Mouse (Mus musculus) gastrocnemius, postnatal 4 days (tissue): ENCODE measurements around the gene Cramp1l. TPM values are rescaled to one million over a fixed set of nuclear protein-coding genes. Genes with fewer than 3 reads are reported as not detected.

Source experiments
- DNase-seq, 2 experiments: peaks; one replicate each; pipeline ENCODE4 v3.0.0; 2021 to 2022; ENCODE audit warnings: low spot score in 2 of 2, mixed read lengths in 2 of 2
- long read RNA-seq, 2 experiments: library from polyadenylated mRNA; stranded (forward); transcript quantifications; one replicate each; pipeline ENCODE4 v2.0.0; 2021
- total RNA-seq, 2 experiments: library from RNA; stranded (reverse); gene quantifications; 2 replicates each; pipeline ENCODE4 v1.2.3; 2021

The Cramp1l gene
- total RNA-seq: 10 to 100 TPM; 13.9 to 14.9 TPM
- long read RNA-seq, experiment 1, partial matches to known transcripts: 1 of 1 reads
- long read RNA-seq, experiment 1, other reads (novel, unspliced or antisense): 0 of 1 reads
- long read RNA-seq, experiment 2, partial matches to known transcripts: 1 of 4 reads
- long read RNA-seq, experiment 2, other reads (novel, unspliced or antisense): 3 of 4 reads

GRCm38 (mm10) chr17:25015655-25016291 lies at the start of gene Cramp1l, which contains the start of gene Ift140:
Gene Cramp1l (minus strand): TSS chr17:25015788.
Gene Ift140 (plus strand): TSS chr17:25016085.
- DNase-seq: peak; percentile 95 to 99

DNA sequence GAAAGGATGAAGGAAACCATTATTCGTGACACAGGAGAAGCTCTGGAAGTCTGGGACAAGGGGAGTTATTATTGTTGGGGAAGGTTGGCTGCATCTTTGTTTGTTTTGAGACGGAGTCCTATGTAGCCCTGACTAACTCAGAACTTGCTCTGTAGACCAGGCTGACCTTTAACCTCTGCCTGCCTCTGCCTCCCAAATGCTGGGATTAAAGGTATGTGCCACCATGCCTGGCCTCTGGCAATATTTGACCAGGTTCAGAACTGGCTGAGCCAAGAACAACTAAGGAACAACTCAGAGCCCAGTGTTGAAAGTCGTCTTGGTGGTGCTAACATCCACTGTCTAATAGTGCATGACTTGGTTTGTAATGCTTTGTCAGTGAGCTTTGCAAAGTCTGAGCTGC lies 49.6 kb upstream of the Cramp1l start:
- DNase-seq: no peak

- peak in 1 of 2 experiments; percentile 56 for DNase-seq
Measured at GRCm38 (mm10) chr17:25064351-25064750, 48.8 kb upstream of the Cramp1l start.

DNA sequence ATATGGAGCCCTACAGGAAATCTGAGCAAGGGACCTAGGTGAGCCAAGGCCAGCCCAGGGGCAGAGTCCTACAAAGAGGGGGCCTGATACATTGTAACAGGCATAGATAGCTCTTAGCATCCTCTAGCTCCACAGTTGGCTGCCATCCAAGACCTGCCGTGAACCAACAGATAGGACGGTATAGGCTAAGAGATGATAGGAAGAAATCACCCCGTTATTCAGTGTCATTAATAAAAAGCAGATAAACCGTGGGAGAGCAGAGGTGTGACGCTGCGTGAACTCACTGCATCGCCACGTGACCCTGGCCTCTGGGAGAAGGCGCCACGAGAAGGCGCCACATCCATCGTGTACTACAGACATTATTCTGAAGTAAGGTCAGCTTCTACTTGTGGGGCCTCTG lies 48.3 kb upstream of the Cramp1l start:
- DNase-seq: no peak

- no peak for DNase-seq
Measured at GRCm38 (mm10) chr17:25063261-25063660, 47.7 kb upstream of the Cramp1l start.

DNA sequence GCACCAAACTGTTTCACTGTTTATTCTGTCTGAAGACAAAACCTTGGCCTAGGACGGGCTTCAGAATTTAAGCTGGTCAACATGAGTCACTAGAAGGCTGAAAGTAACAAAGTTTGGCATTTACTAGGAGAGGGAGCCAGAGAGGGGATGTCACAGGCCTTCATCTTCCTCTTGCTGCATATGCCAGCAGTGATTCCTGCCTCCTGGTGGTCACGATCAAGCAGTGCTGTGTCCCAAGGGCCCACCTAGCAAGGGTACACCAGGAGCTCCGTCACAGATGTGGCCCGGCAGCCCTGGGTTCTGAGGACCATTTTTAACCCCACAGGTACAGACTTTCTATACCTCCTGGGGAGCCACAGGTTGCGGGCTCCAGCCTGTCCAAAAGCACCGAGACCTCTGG lies 41.5 kb upstream of the Cramp1l start:
- no peak for DNase-seq

GRCm38 (mm10) chr17:25053274-25053673 lies 37.7 kb upstream of the Cramp1l start:
- DNase-seq: no peak

- no peak for DNase-seq
Measured at GRCm38 (mm10) chr17:25047143-25047542, 31.6 kb upstream of the Cramp1l start.

DNA sequence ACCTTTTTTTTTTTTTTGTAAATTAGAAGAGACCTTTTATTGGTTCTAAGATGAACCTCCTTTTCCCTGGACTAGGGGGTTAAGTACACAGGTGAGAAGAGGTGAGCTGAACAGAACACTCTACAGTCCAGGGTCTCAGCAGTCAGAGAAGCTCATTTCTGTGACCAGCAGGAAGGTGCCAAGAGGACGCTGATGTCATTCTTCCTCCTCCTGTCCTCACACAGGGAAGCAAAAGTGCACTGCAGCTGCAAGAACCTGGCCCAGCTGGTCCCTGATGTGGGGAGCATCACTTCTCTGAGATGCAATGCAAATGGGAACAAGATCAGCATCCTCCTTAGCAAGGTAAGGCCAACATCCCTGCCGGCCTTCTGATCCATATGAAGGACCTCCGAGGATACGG lies 29.7 kb upstream of the Cramp1l start:
- DNase-seq: no peak

GRCm38 (mm10) chr17:25044879-25045278 lies 29.3 kb upstream of the Cramp1l start:
- DNase-seq: no peak

DNA sequence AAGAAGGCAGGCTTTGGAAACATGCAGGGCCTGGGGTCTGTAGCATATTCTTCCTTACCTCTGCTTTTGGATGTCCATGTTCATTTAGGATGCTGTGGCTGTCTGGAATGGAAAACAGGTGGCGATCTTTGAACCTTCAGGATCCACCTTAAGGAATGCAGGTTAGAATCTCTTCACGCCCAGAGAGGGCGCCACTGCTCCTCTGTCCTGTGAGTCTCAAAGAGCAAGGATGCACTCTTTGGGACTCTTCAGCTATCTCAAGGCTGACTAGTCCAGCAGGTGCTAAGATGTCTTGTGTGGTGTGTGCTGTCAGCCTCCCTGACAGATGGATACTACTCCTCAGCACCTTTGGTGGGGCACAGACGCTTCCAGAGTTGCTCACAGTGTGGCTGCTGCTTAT lies 20.6 kb upstream of the Cramp1l start:
- DNase-seq: no peak

DNA sequence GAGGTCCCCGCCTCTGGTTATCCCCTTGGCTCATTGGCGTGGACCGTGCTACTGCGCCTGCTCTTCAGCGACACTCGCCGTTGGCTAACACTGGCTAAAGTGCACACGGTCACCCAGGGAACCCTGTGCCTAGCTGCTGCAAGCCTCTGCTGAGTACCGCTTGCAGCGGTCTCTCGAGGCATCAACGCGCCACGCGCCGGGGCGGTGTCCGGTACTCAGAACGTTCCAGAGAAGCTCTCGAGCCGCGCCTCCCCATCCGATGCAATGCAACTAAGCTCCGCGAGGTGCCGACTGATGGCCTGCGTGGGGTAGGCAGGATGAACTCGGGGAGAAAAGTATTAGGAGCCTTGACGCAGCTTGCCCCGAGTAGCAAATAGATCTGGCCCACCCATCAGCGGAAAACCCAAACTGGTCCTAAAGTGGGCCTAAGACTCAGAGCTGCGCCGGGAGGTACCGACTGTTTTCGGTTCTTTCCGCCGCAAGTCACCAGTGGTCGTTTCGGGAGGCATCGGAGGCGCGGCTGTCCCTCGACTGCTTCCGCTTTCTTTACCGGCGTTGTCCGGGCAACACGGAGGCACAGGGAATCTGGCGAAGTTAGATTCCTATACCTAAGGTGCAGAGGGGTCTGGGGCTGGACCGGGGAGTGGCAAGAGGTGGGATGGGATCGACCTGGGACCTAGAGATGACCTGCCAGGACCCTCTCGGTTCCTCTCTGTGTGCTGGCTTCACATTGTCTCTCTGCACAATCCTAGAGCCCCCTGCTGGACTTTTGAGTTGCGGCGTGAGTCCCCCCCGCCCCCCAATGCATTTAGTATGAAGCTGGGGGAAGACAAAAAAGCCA lies 924 bp upstream of the Cramp1l start:
- DNase-seq: peak; percentile 59 to 77

DNA sequence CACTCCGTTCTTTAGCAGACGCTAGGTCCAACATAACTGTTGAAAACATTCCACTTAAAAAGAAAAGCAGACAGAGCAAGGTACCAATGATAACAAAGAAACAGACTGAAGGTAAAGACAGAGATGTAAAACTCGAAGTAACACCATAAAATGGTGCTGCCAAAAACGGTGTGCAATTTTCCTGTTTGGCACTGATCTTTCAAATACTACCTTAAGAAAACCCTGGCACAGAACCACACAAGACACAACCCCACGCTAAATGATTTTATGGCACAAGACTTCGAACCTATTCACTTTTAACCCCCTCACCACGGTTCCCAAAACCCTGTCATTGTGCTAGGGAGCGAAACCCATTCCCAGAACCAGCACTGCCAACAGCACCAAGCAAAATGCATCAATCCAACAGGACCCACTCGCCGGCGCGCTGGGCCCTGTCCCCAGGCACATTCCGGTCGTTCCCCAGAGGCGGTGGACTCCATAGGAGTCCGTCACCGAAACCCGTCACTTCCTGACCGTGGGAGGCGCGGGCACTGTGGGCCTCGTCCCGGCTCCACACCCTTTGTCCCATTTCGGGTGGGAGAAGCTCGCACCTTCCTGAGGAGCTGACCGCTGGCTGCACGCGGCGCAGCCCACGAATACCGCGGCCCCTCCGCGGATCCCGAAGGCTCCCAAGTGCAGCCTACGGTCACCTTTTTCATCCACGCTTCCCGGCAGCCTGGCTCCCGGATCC lies 582 bp downstream of the Cramp1l start:
- peak; percentile 22 to 59 for DNase-seq

GRCm38 (mm10) chr17:25013606-25014501 lies 1.7 kb downstream of the Cramp1l start:
- DNase-seq: peak; percentile 34 to 37

DNA sequence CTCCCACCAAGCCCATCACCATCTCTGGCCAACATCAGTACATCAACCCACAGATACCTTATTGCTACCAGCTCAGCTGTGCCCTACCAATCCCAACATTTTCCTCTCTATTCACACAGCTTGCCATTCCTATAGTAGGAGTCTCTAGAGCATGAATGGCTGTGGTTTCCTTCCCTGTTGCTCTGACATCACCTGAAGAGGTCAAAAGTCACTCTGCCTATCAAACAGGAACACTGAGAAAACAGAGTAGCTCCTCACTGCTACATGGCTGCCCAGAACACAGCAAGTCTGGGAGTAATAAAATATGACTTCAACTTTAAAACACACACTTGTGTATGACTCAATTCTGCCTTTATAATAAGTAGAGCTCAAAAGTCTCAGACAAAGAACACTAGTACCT lies 8.1 kb downstream of the Cramp1l start:
- no peak for DNase-seq

DNA sequence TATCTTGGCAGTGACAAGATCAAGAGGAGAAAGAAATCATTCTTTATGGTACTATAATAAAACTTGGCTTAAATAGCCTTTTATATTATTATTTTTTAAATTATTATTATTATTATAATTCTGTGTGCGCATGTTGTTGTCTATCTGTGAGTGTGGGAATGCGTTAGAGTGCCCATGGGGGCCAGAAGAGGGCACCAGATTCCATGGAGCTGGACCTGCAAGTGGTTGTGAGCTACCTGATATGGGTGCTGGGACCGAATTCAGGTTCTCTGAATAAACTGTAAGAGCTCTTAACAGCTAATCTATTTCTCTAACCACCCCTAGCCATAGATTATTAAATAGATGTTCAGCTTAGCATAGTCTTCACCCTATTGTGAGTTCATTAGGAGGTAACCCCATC lies 10.5 kb downstream of the Cramp1l start:
- no peak for DNase-seq

- DNase-seq: no peak
Measured at GRCm38 (mm10) chr17:24994721-24995120, 20.9 kb downstream of the Cramp1l start.

DNA sequence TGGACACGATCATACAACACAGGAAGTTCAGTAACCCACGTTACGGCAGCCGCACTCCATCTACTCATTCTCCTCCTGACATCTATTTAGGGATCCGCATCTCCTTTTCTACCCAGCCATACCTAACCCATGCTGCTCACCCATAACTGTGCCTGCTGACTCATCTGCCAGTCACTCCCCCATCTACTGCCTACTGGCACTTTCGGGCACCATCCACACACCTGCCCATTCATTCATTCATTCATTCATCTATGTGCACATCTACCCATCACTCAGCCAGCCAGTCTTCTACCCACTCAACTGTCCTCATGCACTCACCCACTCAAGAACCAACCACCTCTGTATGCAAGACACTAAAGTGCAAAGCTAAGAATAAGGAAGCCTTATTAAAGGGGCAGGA lies 28.4 kb downstream of the Cramp1l start:
- no peak for DNase-seq

DNA sequence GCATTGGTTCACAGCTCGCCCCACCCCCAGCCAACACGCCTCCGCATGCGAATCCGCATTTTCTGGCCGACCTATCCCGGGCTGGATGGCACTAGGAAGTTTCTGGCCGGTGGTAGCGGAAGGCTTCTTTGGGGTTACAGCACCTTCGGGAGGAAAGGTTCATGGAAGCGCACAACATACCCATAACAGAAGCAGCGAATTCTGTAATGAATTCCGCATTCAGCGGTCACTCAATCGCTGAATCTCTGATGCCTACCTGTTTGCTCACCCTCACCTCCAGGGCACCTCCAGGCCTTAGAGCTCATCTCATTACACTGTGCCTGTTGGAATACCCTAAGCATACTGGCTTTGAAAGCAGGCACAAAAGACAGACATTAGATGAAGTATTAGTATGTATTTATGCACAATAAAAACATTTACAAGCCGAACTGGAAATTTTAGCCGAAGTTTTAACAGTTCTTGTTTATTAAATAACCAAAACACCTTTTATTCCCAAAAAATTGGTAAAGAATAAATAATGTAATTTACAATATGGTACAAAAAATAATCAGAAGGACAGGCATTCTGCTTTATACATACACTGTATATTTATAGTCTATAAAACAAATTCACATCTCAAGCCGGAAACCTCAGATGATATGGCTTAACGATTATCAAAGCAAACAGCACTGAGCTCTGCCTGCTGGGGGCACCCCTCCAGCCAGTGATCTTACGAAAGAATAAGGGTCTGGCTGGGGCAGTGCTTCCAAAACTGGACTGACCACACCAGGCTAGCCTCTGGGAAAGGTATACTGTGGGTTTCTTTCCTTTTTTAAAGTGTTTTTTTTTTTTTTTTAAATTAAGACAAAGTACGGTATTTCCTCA lies 54.5 kb downstream of the Cramp1l start:
- no peak for DNase-seq
